Mouse (Mus musculus) liver, adult 2 months (tissue): Measurements from ENCODE around the gene Aarsd1. TPM values are rescaled to one million over a fixed set of nuclear protein-coding genes. Genes with fewer than 3 reads are reported as not detected.
"Not testable (repeated sequence)": the region's sequence is repeated elsewhere in the genome, so short reads cannot be mapped to it uniquely, and the experiment has no call there.

ENCODE experiments used
- DNase-seq: peaks from one replicate; pipeline ENCODE4 v3.0.0-alpha.2; 2011; ENCODE audit warnings: low read depth, low spot score; ENCODE audit errors: extremely low read depth
- H3K27ac ChIP-seq: fragments of 200-500 bp; replicated peaks from 2 replicates; pipeline ENCODE4 v1.5.1; 2012; ENCODE audit warnings: low read depth, mild to moderate bottlenecking, control low read depth, inconsistent platforms, low read length; ENCODE audit not compliant: insufficient read depth
- H3K27me3 ChIP-seq: fragments of 200-500 bp; 2 replicates; pipeline ENCODE4 v1.6.1; 2012; ENCODE audit warnings: mild to moderate bottlenecking, moderate library complexity, low read length, inconsistent platforms; ENCODE audit not compliant: control insufficient read depth, insufficient read depth
- H3K36me3 ChIP-seq: fragments of 200-500 bp; 2 replicates; pipeline ENCODE4 v1.6.1; 2012; ENCODE audit warnings: low read length, inconsistent platforms; ENCODE audit not compliant: control insufficient read depth, insufficient read depth
- H3K4me1 ChIP-seq: fragments of 200-500 bp; 2 replicates; pipeline ENCODE4 v1.6.1; 2011; ENCODE audit warnings: low read length; ENCODE audit not compliant: control insufficient read depth, insufficient read depth
- H3K4me3 ChIP-seq: fragments of 200-500 bp; 2 replicates; pipeline ENCODE4 v1.5.1; 2011; ENCODE audit warnings: low read depth, mild to moderate bottlenecking, control low read depth, low read length, moderate library complexity; ENCODE audit not compliant: insufficient read depth
- H3K79me2 ChIP-seq: fragments of 200-500 bp; 2 replicates; pipeline ENCODE4 v1.6.1; 2012; ENCODE audit warnings: inconsistent platforms, mild to moderate bottlenecking, low read length, moderate library complexity; ENCODE audit not compliant: control insufficient read depth, insufficient read depth
- H3K9ac ChIP-seq: fragments of 200-500 bp; 2 replicates; pipeline ENCODE4 v1.6.1; 2012; ENCODE audit warnings: low read depth, mild to moderate bottlenecking, control low read depth, inconsistent platforms, low read length
- CTCF ChIP-seq: fragments of 200-500 bp; IDR thresholded peaks from 2 replicates; pipeline ENCODE4 v1.5.1; 2011; ENCODE audit warnings: low read depth, low read length, control low read depth
- POLR2A ChIP-seq: fragments of 200-500 bp; IDR thresholded peaks from 2 replicates; pipeline ENCODE4 v1.6.1; 2011; ENCODE audit warnings: low read length, control low read depth; ENCODE audit not compliant: insufficient read depth; ENCODE audit errors: extremely low read depth
- WGBS: fragments of 180-500 bp; shearing (Covaris S2); methylation state at CpG from one replicate; pipeline ENCODE4 v1.1.7; 2018; 5-methylcytosine and 5-hydroxymethylcytosine counted together
- polyA plus RNA-seq: library from polyadenylated mRNA; depleted of rRNA; stranded (reverse); fragments of >200 nt; gene quantifications from 2 replicates; pipeline ENCODE4 v1.2.3, GENCODE M21; 2012
- total RNA-seq: library from RNA; depleted of rRNA; stranded (reverse); fragments of >200 nt; gene quantifications from 2 replicates; pipeline ENCODE4 v1.2.3, GENCODE M21; 2014

Aarsd1 gene
- total and polyA plus RNA-seq, 2 experiments = 19.8 to 22.2 TPM

DNA sequence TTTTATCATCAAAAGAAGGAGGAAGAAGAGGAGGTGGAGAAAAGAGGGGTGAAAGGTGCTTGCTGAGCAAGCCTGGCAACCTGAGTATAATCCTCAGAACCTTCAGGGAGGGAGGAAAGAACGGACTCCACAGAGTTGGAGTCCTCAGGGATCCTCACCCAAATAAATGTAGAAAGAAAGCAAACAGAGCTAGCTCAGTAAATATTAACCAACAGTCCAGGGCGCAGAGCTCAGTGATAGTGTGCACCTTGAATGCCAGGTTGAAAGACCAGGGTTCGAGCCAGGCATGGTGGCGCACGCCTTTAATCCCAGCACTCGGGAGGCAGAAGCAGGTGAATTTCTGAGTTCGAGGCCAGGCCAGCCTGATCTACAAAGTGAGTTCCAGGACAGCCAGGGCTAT lies 38.2 kb upstream of the Aarsd1 start:
- Histone ChIP-seq H3K36me3 (peaks cover 18% of the 10 kb centered on the region), H3K27me3 (no peaks in the 10 kb centered on the region), H3K4me3 (no peak overlapping the region), H3K4me1 (peaks cover 26% of the 10 kb centered on the region), H3K79me2 (peaks cover 8% of the 10 kb centered on the region; the same call in 1 of the 2 replicates), H3K9ac (no peak overlapping the region; the same call in 1 of the 2 replicates), H3K27ac (peak overlapping the region; percentile 55)
- TF ChIP-seq POLR2A (no peak), CTCF (no peak)
- peak; percentile 75 for DNase-seq
- 32% methylated on average over 7 of the region's 7 CpGs for WGBS

DNA sequence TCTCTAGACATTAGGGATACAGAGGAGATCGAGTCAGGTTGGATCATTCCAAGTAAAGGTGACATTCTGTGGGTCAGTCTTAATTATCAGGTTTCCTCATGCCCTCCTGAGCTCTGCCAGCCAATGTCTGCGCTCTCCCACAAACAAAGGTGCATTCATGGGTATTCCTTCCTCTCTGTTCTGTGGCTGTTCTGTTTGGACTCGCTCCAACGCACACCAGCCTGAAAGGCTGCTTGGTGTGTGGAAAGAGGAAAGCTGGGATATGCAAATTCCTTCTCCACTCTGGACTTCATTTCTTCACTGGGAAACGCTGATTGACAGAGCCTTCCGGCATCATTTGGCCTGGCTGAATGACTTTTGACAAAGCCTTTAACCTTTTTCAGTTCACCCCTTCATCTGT lies 37.3 kb upstream of the Aarsd1 start:
- H3K27ac ChIP-seq = no peak overlapping the region
- DNase-seq = no peak
- H3K4me1 ChIP-seq = peaks cover 28% of the 10 kb centered on the region
- peaks cover 11% of the 10 kb centered on the region; the same call in 1 of the 2 replicates for H3K79me2 ChIP-seq
- no peaks in the 10 kb centered on the region for H3K27me3 ChIP-seq
- WGBS = 71% methylated on average over 6 of the region's 6 CpGs
- H3K36me3 ChIP-seq = peaks cover 18% of the 10 kb centered on the region
- no peak overlapping the region for H3K4me3 ChIP-seq
- H3K9ac ChIP-seq = no peak overlapping the region
- no peak for TF ChIP-seq CTCF
- no peak for TF ChIP-seq POLR2A

DNA sequence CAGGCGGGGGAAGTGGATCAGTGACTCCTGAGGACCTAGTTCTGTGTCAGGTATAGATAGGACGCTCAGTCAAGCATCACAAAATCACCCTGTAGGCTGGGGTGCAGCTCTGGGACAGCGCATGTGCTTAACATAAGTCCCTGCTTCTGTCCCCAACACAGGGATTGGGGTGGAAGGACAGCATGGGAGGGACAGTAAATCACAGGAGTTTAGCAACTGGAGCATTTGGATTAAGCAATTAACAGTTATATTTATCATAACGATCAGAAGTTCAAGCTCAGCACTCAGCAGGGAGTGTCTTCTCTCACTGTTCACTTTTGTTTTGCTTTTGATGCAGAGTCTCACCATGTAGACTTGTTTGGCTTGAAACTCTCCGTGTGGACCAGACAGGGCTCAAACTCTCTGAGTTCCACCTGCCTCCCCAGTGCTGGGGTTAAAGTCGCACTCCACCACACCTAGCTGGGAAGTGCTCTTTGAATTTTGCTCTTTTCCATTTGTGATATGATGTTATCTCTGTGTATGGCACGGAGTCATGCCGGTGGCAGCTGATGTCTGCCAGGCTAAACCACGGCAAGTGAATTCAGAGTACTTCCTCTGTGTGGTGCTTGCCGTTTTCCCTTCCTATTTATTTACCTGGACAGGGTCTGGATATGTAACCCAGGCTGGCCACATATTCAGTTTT lies 34.8 kb upstream of the Aarsd1 start:
- Histone ChIP-seq H3K4me3 (no peak overlapping the region), H3K27ac (peak overlapping the region; percentile 63), H3K9ac (no peak overlapping the region), H3K27me3 (no peaks in the 10 kb centered on the region), H3K79me2 (peaks cover 14% of the 10 kb centered on the region; the same call in 1 of the 2 replicates), H3K36me3 (peaks cover 8% of the 10 kb centered on the region), H3K4me1 (peaks cover 31% of the 10 kb centered on the region)
- DNase-seq = peak; percentile 81
- 35% methylated on average over 10 of the region's 10 CpGs for WGBS
- TF ChIP-seq POLR2A = no peak
- TF ChIP-seq CTCF = no peak

DNA sequence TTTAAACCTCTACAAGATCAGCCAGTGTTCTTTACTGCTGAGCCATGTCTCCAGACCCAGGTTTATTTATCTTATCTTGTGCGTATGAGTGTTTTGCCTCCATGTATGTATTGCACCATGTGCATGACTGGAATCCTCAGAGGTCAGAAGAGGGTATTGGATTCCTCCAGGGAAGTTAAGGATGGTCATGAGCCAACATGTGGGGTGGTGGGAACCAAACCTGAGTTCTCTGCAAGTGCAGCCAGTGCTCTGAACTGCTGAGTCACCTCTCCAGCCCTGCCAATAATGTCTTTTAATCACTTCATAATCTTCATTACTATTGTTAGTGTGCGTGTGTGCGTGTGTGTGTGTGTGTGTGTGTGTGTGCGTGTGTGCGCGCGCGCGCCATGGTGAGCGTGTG lies 34.1 kb upstream of the Aarsd1 start:
- H3K4me3 ChIP-seq = no peak overlapping the region
- WGBS = 72% methylated on average over 10 of the region's 10 CpGs
- peaks cover 14% of the 10 kb centered on the region; the same call in 1 of the 2 replicates for H3K79me2 ChIP-seq
- peaks cover 31% of the 10 kb centered on the region for H3K4me1 ChIP-seq
- H3K27ac ChIP-seq = peak overlapping the region; percentile 63
- H3K27me3 ChIP-seq = no peaks in the 10 kb centered on the region
- TF ChIP-seq POLR2A (no peak), CTCF (no peak)
- peak; percentile 28 for DNase-seq
- H3K36me3 ChIP-seq = peaks cover under 1% of the 10 kb centered on the region
- H3K9ac ChIP-seq = no peak overlapping the region

DNA sequence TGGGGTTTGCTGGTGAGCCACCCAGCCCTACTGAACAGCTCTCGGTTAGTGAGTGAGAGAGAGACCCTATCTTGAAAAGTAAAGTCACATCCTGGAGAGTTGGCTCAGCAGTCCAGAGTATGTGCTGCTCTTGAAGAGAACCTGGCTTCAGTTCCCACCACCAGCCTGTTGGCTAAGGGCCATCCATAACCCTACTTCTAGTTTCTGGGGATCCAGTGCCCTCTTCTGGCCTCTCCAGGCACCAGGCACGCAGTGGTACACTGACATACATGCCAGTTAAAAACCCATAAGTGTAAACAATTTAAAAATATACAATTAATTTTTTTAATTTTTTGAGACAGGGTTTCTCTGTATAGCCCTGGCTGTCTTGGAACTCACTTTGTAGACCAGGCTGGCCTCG lies 33.0 kb upstream of the Aarsd1 start:
- H3K4me1 ChIP-seq = peaks cover 29% of the 10 kb centered on the region
- WGBS = 79% methylated on average over 3 of the region's 3 CpGs
- peak; percentile 32 for DNase-seq

DNA sequence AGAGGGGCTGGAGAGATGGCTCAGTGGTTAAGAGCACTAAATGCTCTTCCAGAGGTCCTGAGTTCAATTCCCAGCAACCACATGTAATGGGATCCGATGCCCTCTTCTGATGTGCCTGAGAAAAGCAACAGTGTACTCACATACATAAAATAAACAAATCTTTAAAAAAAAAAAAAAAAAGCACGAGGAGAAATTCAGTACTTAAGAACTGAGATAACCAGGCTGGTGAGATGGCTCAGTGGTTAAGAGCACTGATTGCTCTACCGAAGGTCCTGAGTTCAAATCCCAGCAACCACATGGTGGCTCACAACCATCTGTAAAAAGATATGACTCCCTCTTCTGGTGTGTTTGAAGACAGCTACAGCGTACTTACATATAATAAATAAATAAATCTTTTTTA lies 32.2 kb upstream of the Aarsd1 start:
- H3K9ac ChIP-seq, H3K27ac ChIP-seq, DNase-seq, H3K27me3 ChIP-seq, H3K4me3 ChIP-seq, H3K36me3 ChIP-seq: not testable (repeated sequence)
- Histone ChIP-seq H3K79me2 (peaks cover 14% of the 10 kb centered on the region; the same call in 1 of the 2 replicates), H3K4me1 (peaks cover 24% of the 10 kb centered on the region)
- WGBS = 71% methylated on average over 4 of the region's 4 CpGs

More for the DNA sequence above, 33.0 kb upstream of the Aarsd1 start:
- Histone ChIP-seq H3K27me3 (no peaks in the 10 kb centered on the region), H3K4me3 (no peak overlapping the region), H3K27ac (no peak overlapping the region), H3K36me3 (peaks cover 1% of the 10 kb centered on the region), H3K79me2 (peaks cover 14% of the 10 kb centered on the region; the same call in 1 of the 2 replicates), H3K9ac (no peak overlapping the region)
- TF ChIP-seq POLR2A = no peak
- TF ChIP-seq CTCF = peak; percentile 48
